Mouse (Mus musculus) heart, adult 2 months (tissue): ENCODE results near the gene Arnt. TPM values are rescaled to one million over a fixed set of nuclear protein-coding genes. Genes with fewer than 3 reads are reported as not detected.

ENCODE experiments used
- DNase-seq, 2 experiments: peaks; one replicate each; pipeline ENCODE4 v3.0.0; 2021
- H3K27ac ChIP-seq: fragments of 200-600 bp; 2 replicates; pipeline ENCODE4 v1.8.1; 2022
- H3K27me3 ChIP-seq: fragments of 200-500 bp; 2 replicates; pipeline ENCODE4 v1.6.1; 2012; ENCODE audit warnings: mild to moderate bottlenecking, low read length, inconsistent platforms, mixed read lengths; ENCODE audit not compliant: control insufficient read depth, insufficient read depth
- H3K36me3 ChIP-seq: fragments of 200-500 bp; 2 replicates; pipeline ENCODE4 v1.6.1; 2012; ENCODE audit warnings: low read length, inconsistent platforms; ENCODE audit not compliant: control insufficient read depth, insufficient read depth
- H3K4me1 ChIP-seq: fragments of 200-500 bp; 2 replicates; pipeline ENCODE4 v1.6.1; 2011; ENCODE audit warnings: low read length; ENCODE audit not compliant: control insufficient read depth, insufficient read depth
- H3K4me3 ChIP-seq: fragments of 200-600 bp; 2 replicates; pipeline ENCODE4 v1.8.1; 2022
- H3K79me2 ChIP-seq: fragments of 200-500 bp; replicated peaks from 2 replicates; pipeline ENCODE4 v1.6.1; 2012; ENCODE audit warnings: mild to moderate bottlenecking, inconsistent platforms, low read length, moderate library complexity, mixed read lengths; ENCODE audit not compliant: control insufficient read depth, insufficient read depth
- H3K9ac ChIP-seq: fragments of 200-500 bp; 2 replicates; pipeline ENCODE4 v1.6.1; 2012; ENCODE audit warnings: low read depth, mild to moderate bottlenecking, control low read depth, inconsistent platforms, low read length, mixed read lengths
- CTCF ChIP-seq: fragments of 200-600 bp; IDR thresholded peaks from 2 replicates; pipeline ENCODE4 v1.8.1; 2022; ENCODE audit warnings: antibody characterized with exemption, mild to moderate bottlenecking, moderate library complexity
- EP300 ChIP-seq: fragments of 200-500 bp; IDR thresholded peaks from 2 replicates; pipeline ENCODE4 v1.6.1; 2011; ENCODE audit warnings: low read depth, low read length, control low read depth; ENCODE audit not compliant: insufficient read depth
- POLR2A ChIP-seq: fragments of 200-500 bp; IDR thresholded peaks from 2 replicates; pipeline ENCODE4 v1.6.1; 2011; ENCODE audit warnings: mild to moderate bottlenecking, low read depth, low read length, control low read depth; ENCODE audit not compliant: insufficient read depth
- WGBS: fragments of 180-500 bp; shearing (Covaris S2); methylation state at CpG from one replicate; pipeline ENCODE4 v1.1.7; 2018; 5-methylcytosine and 5-hydroxymethylcytosine counted together
- intact Hi-C: fragments of 180-260 bp; cut with DNase I; formaldehyde crosslinking; loops from one replicate; pipeline ENCODE4 v1.15.1; 2025
- polyA plus RNA-seq: library from polyadenylated mRNA; depleted of rRNA; stranded (reverse); fragments of >200 nt; gene quantifications from 2 replicates; pipeline ENCODE4 v1.2.3, GENCODE M21; 2012
- total RNA-seq, 2 experiments: library from RNA; stranded (reverse); gene quantifications; 2 replicates each; pipeline ENCODE4 v1.2.3; 2021

Gene Arnt
- total and polyA plus RNA-seq, 3 experiments = 26.2 to 41.5 (median 37.4) TPM

DNA sequence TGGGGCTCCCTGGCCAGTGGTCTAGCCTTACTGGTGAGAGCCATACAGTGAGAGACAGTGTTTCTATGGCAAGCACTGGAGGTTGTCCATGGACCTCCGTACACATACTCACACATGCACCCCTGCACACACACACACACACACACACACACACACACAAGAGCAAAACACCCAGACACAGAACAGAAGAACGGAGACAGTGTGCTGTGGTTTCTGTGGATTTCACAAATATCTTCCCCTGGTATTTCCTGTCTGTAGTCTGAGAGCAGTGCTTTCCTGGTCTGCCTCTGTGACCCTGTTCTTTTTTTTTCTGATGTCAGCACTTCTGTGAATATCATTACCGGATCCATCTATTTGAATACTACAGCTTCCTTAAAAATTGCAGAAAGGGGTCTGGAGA, 89.5 kb downstream of the Arnt start:
- no peaks in the 10 kb centered on the region for H3K79me2 ChIP-seq
- no peaks in the 10 kb centered on the region for H3K27me3 ChIP-seq
- H3K36me3 ChIP-seq = no peaks in the 10 kb centered on the region
- H3K9ac ChIP-seq = no peak overlapping the region
- H3K27ac ChIP-seq = no peak overlapping the region
- WGBS = 23% methylated on average over 3 of the region's 3 CpGs
- TF ChIP-seq CTCF = no peak
- peaks cover 4% of the 10 kb centered on the region for H3K4me1 ChIP-seq
- DNase-seq = no peak
- intact Hi-C loops = no loop called here
- no peak overlapping the region for H3K4me3 ChIP-seq

DNA sequence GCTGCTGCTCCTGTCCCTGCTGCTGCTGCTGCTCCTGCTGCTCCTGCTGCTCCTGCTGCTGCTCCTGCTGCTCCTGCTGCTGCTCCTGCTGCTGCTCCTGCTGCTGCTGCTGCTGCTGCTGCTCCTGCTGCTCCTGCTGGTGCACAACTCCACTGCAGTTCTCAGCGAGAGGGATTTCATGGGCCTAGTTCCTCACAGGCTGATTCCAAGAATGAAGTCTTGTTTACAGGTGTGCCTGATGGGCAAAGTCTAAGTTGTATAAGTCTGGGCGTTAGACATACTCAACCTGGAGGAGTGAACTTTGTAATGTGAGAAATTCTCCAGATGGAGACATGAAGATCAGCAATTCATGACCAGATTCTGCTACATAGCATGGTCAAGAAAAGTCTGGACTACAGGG, 90.5 kb downstream of the Arnt start:
- Histone ChIP-seq H3K79me2 (no peaks in the 10 kb centered on the region), H3K4me1 (peaks cover 4% of the 10 kb centered on the region), H3K36me3 (no peaks in the 10 kb centered on the region), H3K4me3 (no peak overlapping the region), H3K27me3 (no peaks in the 10 kb centered on the region), H3K27ac (no peak overlapping the region), H3K9ac (no peak overlapping the region)
- TF ChIP-seq EP300 = no peak
- no peak for TF ChIP-seq POLR2A
- TF ChIP-seq CTCF = no peak
- WGBS = 73% methylated on average over 2 of the region's 2 CpGs
- intact Hi-C loops = no loop called here
- DNase-seq = no peak

DNA sequence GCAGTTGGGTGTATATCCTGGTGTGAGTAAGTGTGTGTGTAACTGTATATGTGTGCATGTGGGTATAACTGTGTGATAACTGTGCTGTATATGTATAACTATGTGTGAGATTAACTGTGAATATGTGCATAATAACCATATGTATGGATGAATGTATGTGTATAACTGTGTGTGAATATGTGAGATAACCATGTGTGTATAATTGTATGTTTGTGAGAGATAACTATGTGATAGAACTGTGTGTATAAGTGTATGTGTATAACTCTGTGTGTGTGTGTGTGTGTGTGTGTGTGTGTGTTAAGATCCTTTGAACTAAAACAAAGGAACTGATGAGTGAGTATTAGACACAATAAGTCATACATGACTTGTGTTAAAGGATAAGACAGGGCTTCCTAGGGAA, 91.9 kb downstream of the Arnt start:
- H3K27me3 ChIP-seq = no peaks in the 10 kb centered on the region
- no peak overlapping the region for H3K9ac ChIP-seq
- no peaks in the 10 kb centered on the region for H3K79me2 ChIP-seq
- TF ChIP-seq CTCF (no peak), POLR2A (no peak), EP300 (no peak)
- no peak overlapping the region for H3K4me3 ChIP-seq
- H3K4me1 ChIP-seq = peaks cover 4% of the 10 kb centered on the region
- no peak for DNase-seq
- H3K36me3 ChIP-seq = no peaks in the 10 kb centered on the region
- H3K27ac ChIP-seq = no peak overlapping the region
- intact Hi-C loops = no loop called here

DNA sequence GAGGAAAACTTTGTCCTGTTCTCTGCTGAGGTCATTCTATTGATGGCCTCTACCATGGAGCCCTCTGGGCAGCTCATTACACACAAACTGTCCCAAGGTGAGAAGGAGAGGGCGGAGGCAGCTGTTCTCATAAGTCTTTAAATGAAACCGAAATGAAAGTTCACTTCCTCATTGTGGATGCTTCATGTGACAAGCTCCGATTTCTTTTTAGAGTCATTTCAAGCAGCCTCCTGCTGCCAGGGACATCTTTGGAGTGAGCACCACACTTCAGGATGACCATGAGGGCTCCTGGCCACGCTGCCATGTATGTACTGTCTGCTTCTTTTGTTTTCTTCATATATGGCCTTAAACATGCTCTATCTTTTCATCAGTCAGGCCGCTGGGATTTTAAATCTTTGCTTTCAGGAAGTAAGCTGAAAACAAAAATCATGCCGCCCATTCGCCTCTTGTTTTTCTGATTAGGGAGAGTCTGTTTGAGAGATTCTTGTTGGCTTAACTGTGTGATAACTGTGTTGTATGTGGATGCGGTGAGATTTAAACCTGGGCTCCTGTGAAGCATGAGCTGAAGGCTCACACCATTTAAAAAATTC, 92.5 kb downstream of the Arnt start, which contains the start of gene Ctss:
Gene Ctss, plus strand, starts transcription at position 165 of the 590 bp plus-strand sequence.
- intact Hi-C loops = no loop called here
- TF ChIP-seq CTCF (no peak), POLR2A (peak; percentile 39; the same call in 1 of the 2 replicates), EP300 (no peak)
- H3K9ac ChIP-seq = no peak within 1 kb of the TSS
- H3K4me1 ChIP-seq = peaks cover 3% of the 10 kb centered on the region
- H3K27me3 ChIP-seq = no peaks in the 10 kb centered on the region
- 77% methylated on average over 8 of the region's 8 CpGs for WGBS
- no peak within 1 kb of the TSS for H3K27ac ChIP-seq
- no peaks in the 10 kb centered on the region for H3K36me3 ChIP-seq
- no peaks in the 10 kb centered on the region for H3K79me2 ChIP-seq
- peak; percentile 25 to 31 for DNase-seq
- H3K4me3 ChIP-seq = no peak within 1 kb of the TSS

DNA sequence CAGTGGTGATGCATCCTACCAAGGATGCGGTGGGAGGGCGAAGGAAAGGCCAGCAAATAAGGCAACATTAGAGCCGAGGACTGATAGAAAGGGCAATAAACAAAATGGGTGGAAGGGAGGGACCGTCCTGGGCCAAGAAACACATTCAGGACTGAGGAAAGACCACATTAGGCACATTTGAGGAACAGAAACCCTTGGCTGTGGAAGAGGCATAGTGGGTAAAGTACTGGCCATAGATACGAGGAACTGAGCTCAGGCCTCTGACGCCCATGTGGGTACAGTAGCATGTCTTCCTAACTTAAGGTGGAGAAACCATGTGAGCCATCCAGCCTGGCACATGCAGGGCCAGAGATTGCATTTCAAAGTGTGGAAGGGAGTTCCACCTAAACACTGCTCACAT, 95.6 kb downstream of the Arnt start:
- WGBS = 85% methylated on average over 6 of the region's 6 CpGs
- DNase-seq = no peak
- intact Hi-C loops = no loop called here
- Histone ChIP-seq H3K79me2 (no peaks in the 10 kb centered on the region), H3K9ac (no peak overlapping the region), H3K4me1 (no peaks in the 10 kb centered on the region), H3K36me3 (no peaks in the 10 kb centered on the region), H3K27me3 (no peaks in the 10 kb centered on the region), H3K27ac (no peak overlapping the region), H3K4me3 (no peak overlapping the region)
- TF ChIP-seq CTCF (no peak), EP300 (0 out of 2 replicates have a peak, but pooled peaks have one; percentile 20), POLR2A (no peak)

DNA sequence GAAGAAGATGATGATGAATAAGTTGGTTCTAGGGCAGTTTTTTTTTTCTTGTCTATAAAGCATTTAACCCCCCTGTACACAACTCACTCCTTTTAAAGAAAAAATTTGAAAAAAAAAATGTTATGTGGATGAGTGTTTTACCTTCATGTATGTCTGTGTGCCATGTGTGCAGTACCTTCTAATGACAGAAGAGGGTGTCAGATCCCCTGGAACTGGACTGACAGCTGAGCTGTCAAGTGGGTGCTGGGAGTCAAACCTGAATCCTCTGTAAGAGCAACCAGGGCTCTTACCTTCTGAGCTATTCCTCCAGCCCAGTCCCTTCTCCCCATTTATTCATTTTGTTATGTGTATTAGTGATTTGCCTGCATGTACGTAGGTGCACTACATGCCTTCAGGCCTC, 96.8 kb downstream of the Arnt start:
- 91% methylated on average over 1 of the region's 1 CpGs for WGBS
- Histone ChIP-seq H3K79me2 (no peaks in the 10 kb centered on the region), H3K27ac (no peak overlapping the region), H3K36me3 (no peaks in the 10 kb centered on the region), H3K9ac (no peak overlapping the region), H3K4me1 (no peaks in the 10 kb centered on the region), H3K27me3 (no peaks in the 10 kb centered on the region), H3K4me3 (no peak overlapping the region)
- TF ChIP-seq POLR2A (no peak), EP300 (no peak), CTCF (no peak)
- intact Hi-C loops = no loop called here
- no peak for DNase-seq
